Mouse (Mus musculus) layer of hippocampus, adult 8-10 months (tissue): ENCODE data around the gene Hmgn2. TPM values are rescaled to one million over a fixed set of nuclear protein-coding genes. Genes with fewer than 3 reads are reported as not detected.
"Not testable (repeated sequence)": the region's sequence is repeated elsewhere in the genome, so short reads cannot be mapped to it uniquely, and the experiment has no call there.

Source experiments
- DNase-seq, 2 experiments: peaks; one replicate each; pipeline ENCODE4 v3.0.0; 2022; ENCODE audit warnings: low spot score in 2 of 2
- total RNA-seq, 4 experiments: library from RNA; stranded (reverse); gene quantifications; 2 replicates each; pipeline ENCODE4 v1.2.4; 2022

Hmgn2 gene
- total RNA-seq: 100 to 1,000 TPM in 3 of 4 experiments, 10 to 100 TPM in 1; 90.0 to 132 (median 110) TPM

GRCm38 (mm10) chr4:133968150-133968921 is at the start of gene Hmgn2:
Gene Hmgn2 (minus strand): TSS chr4:133968650.
- peak; percentile 28 to 47 for DNase-seq

GRCm38 (mm10) chr4:134017201-134017865 is 48.9 kb upstream of the Hmgn2 start:
- DNase-seq: no peak

- DNase-seq: no peak
Measured at GRCm38 (mm10) chr4:134016767-134017166, 48.3 kb upstream of the Hmgn2 start.

- DNase-seq: no peak
Measured at GRCm38 (mm10) chr4:134016208-134016607, 47.8 kb upstream of the Hmgn2 start.

- no peak for DNase-seq
Measured at GRCm38 (mm10) chr4:134012858-134013528, 44.5 kb upstream of the Hmgn2 start.

- DNase-seq: no peak
Measured at GRCm38 (mm10) chr4:134011450-134012414, 43.3 kb upstream of the Hmgn2 start.

- no peak for DNase-seq
Measured at GRCm38 (mm10) chr4:134009709-134010108, 41.3 kb upstream of the Hmgn2 start.

- no peak for DNase-seq
Measured at GRCm38 (mm10) chr4:134006845-134007244, 38.4 kb upstream of the Hmgn2 start.

GRCm38 (mm10) chr4:134005581-134006358 is 37.3 kb upstream of the Hmgn2 start:
- no peak for DNase-seq

GRCm38 (mm10) chr4:134002903-134003302 is 34.5 kb upstream of the Hmgn2 start:
- DNase-seq: no peak

- DNase-seq: no peak
Measured at GRCm38 (mm10) chr4:134002246-134002645, 33.8 kb upstream of the Hmgn2 start.

GRCm38 (mm10) chr4:134001710-134002109 is 33.3 kb upstream of the Hmgn2 start:
- no peak for DNase-seq

GRCm38 (mm10) chr4:134000466-134001438 is 32.3 kb upstream of the Hmgn2 start, which contains the start of gene Dhdds:
Gene Dhdds (minus strand): TSS chr4:134000918.
- DNase-seq: peak; percentile 94 to 95

- no peak for DNase-seq
Measured at GRCm38 (mm10) chr4:133994697-133995096, 26.2 kb upstream of the Hmgn2 start.

GRCm38 (mm10) chr4:133991087-133991660 is 22.7 kb upstream of the Hmgn2 start:
- no peak for DNase-seq

- DNase-seq: no peak
Measured at GRCm38 (mm10) chr4:133990035-133990434, 21.6 kb upstream of the Hmgn2 start.

- DNase-seq: not testable (repeated sequence)
Measured at GRCm38 (mm10) chr4:133988289-133988688, 19.8 kb upstream of the Hmgn2 start.

GRCm38 (mm10) chr4:133982936-133983335 is 14.5 kb upstream of the Hmgn2 start:
- no peak for DNase-seq

GRCm38 (mm10) chr4:133980496-133980895 is 12.0 kb upstream of the Hmgn2 start:
- no peak for DNase-seq
